Mouse (Mus musculus) embryonic fibroblast, embryonic 13.5 days (primary cell): Measurements from ENCODE around the gene Chst11.

Experiments used
- CTCF ChIP-seq: IDR thresholded peaks from 2 replicates; pipeline ENCODE4 v1.5.1; 2011; ENCODE audit warnings: mild to moderate bottlenecking, control low read depth, low read length, moderate library complexity, borderline replicate concordance; ENCODE audit not compliant: insufficient read depth
- POLR2A ChIP-seq: IDR thresholded peaks from 2 replicates; pipeline ENCODE4 v1.6.1; 2011; ENCODE audit warnings: low read depth, mild to moderate bottlenecking, control low read depth, low read length, moderate library complexity

DNA sequence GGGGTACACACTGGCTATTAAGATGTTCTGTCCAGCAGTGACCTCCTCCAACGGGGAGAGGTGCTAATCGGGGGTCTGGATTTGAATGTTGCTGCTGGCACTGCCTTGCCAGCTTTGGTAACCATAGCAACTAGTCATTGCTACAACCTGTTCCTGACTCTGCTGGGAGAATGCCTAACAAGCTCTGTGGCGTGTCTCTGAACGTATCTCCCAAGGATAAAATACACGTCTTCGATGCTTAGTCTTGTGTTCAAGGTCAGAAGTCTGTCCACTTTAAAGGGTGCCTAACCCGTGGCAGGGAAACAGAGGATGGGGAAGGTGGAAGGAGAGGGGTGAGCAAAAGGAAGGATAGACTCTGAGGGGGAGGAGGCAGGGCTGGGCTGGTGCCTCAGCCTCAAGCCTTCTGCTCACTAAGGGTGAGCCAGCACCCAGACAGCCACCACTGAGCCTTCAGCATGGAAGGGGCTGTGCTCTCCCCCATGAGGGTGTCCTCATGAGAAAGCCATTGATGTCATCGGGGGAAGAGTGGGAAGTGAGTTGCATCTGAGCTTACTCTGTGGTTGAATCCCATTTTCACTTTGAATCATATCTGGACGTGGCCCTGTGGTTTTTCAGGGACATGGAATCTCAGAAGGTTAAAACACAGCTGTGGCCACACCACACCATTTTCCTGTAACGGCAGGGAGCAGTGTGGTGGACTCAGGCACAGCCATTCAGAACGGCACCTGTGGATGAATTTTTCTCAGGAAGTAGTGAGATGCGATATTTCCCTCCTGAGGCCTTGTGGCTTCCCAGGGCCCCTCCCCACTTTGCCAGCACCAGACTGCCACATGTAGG lies 164.3 kb downstream of the Chst11 start:
- TF ChIP-seq POLR2A (no peak), CTCF (no peak)
